Mouse (Mus musculus): Measurements from ENCODE around the gene Slc35e1.

Gene Slc35e1

DNA sequence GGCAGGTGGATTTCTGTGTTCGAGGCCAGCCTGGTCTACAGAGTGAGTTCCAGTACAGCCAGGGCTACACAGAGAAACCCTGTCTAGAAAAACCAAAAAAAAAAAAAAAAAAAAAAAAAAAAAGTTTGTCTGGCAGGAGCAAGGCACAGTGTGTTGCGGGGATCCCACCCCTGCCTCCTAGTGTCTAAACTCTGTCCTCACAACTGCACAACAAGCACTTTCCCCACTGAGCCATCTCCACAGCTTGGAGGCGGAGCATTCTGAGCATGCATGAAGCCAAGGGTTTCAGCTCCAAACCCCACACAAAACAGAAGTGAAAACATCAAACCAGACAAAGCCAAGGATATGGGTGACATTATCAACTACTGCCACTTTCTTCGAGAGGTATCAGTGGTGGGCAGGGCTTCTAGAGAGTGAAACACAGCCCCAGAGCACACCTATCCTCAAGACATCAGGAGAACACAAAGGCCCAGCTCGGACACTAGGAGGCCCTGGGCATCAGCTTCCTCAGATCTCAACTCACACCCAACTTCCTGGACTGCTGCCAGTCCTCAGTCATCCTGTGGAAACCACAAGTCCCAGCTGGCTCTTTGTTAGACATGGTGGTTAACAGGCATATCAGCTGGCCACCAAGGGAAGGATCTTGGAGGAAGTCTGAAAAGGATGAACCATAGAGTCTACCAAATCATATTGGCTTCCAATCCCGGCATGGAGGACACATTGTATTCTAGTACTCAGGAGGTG, 6.8 kb downstream of the Slc35e1 start:
- peak; percentile 68 for DNase-seq (ENCODE audit: low read depth, low spot score)

DNA sequence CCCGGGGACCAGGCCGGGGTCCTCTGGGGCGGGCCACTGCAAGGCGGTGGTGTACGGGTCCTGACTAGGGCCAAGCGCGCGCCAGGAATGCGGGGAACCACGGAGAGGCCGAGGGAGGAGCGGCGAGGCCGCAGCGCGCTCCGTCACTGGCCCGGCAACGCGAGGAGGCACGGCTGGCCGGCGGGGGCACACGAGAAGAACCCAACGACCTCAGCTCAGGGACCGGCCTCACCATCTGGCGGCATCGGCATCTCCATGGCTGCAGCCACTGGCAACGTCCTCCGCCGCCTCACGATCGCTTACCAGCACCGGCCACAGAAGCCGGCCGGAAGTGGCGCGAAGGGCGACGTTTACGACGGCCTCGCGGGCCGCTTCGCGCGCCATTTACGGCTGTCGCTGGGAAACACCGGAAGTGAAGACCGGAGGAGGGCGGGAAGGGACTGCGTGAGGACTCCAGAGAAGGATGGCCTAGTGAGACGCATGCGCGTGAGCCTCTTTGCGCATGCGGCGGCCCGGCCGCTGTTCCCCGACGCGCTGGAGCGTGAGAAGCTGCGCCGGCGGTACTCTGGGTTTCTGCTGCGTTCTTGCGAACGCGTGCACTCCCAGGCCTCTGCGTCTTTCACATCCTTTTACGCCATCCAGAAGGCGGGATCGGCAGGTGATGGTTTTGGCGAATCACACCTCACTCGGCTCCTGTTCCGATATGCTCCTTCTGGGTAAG, 17.4 kb downstream of the Slc35e1 start, which contains the start of gene Cherp:
TSS of gene Cherp (minus strand) at position 401 of the 721 bp plus-strand sequence.
- peak; percentile 100 for DNase-seq (ENCODE audit: low read depth, low spot score)

DNA sequence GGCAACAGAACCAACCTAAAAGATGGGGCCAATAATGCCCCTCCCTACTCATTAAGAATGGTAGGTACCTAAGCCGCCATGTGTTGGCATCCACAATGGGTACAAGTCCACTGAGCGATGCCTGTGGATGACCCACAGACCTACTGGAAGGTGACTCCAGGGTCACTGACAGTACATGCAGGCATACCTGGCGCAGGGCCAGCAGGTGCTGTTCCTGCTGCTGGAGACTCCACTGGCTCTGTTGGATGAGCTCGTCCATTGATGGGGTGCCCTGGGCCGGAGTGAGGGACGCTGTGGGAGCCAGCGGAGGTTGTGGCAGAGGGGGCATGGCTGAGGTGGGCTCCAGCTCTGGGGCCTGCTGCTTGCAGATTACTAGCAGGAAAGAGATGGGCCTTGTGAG, 21.7 kb downstream of the Slc35e1 start:
- DNase-seq (ENCODE audit: low read depth, low spot score): no peak

DNA sequence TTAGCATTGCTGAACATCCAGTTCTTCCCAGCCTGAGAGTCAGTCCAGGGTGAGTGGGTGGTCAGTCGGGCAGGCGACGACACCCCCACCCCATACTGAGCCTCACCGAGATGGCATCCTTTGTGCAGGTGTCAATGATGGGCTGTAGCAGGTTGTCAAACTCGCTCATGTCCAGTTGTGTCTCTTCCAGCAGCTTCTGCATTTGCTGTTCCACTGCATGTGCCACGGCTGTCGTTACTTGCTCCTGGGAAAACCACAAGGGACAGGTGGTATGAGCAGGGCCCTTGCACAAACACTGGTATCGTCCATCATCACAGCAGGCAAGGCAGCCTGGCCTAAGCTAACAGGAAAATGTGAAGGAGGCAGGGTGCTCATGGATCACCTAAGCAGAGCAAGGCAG, 22.4 kb downstream of the Slc35e1 start:
- DNase-seq (ENCODE audit: low read depth, low spot score): no peak

DNA sequence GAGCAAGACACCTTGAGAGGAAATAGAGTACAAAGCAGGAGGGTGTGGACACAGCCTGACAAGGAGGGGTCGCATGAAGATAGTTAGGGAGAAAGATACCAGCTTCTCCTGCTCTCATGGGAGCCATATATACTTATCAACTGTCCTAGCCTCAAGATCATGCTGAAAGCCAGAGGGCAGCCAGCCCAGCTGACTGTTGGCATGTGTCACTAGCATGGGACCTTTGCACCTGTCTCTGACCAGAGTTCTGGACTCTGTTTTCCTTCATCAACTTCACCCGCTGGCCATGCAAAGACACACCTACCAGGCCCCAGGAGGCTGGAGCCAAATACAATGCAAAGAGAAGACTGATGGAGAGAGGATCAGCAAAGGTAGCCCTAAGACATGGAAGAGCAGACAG, 23.2 kb downstream of the Slc35e1 start:
- no peak for DNase-seq (ENCODE audit: low read depth, low spot score)

DNA sequence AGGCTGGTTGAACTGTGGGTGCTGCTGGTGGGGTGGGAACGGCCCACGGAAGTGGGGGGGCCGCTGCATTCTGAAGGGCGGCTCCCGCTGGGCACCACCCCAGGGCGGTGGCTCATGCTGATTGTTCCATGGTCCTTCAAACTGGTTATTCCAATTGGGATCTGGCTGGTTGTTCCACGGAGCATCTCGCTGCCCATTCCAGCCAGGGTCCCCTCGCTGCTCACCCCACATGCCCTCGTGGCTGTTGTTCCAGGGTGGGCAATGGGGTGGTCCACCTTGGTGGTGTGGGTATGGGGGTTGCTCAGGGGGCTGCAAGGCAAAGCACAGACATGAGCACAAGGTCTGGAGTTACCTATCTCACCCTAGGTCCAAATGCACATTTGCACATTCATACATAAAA, 28.2 kb downstream of the Slc35e1 start:
- no peak for DNase-seq (ENCODE audit: low read depth, low spot score)

DNA sequence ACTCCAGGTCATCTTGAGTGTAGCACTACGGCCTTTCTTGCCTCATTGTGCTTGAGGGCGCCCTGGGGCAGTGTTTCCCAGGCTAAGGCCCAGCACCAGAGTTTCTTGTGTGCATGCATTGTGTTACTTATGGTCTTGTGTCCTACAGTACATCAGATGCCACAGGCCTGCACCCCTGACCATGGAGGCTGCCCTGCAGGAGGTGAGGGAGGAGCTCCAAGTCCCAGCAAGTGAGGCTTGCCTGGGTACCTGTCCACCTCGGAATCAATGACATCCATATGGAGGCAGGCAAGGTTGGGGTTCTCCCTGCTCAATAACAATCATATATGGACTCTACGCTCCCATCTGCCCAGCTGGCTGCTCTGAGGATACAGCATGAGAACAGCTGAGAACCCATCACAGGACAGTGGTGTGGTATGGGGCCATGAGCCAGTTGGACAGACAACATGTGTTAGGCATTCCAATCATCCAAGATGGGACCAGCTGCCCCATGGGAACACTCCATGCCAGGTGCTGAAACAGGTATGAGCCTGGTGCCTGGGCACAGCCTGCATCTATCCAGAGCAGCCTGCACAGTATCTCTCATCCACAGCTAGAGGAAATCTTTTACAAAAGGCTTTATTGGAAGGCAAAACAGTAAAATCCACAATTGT, 32.4 kb downstream of the Slc35e1 start:
- DNase-seq (ENCODE audit: low read depth, low spot score): no peak

GRCm38 (mm10) chr8:72458457-72458856, 34.0 kb downstream of the Slc35e1 start:
- no peak for DNase-seq (ENCODE audit: low read depth, low spot score)

DNA sequence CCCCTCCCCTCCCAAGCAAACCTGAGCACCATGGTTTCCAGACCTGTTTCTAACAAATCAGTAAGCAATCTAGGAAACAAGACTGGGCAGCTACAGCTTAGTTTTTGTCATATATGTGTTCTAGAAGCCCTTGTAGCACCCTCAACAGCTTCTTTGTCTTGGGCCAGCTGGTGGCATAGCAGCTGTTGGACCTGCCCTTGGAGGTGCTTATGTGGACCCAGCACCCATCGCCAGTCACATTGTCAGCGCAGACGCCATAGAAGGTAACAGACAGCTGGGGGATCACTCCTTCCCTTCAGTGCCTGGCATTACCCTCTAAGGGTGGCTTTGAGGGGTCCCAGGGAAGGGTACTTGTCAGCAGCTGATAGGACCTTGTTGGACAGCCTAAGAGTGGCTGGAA, 34.6 kb downstream of the Slc35e1 start:
- no peak for DNase-seq (ENCODE audit: low read depth, low spot score)

DNA sequence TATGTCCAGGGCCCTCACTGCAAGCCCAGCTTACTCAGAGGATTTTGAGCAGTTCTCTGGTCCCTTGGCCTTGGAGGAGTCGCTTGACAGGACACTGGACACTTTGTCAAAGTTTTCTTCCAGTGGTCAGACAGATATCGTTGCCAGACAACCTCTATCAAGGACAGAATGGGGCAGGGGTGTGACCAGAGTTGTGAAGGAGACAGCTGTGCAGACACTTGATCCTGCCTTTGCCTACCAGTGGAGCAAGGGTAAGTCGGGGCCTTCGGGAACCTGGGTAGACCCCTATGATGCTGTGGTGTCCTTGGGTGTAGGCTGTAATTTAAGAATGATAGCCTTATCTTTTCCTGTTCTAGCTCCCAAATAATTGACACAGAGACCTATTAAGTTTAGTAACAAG, 37.1 kb downstream of the Slc35e1 start:
- DNase-seq (ENCODE audit: low read depth, low spot score): no peak

DNA sequence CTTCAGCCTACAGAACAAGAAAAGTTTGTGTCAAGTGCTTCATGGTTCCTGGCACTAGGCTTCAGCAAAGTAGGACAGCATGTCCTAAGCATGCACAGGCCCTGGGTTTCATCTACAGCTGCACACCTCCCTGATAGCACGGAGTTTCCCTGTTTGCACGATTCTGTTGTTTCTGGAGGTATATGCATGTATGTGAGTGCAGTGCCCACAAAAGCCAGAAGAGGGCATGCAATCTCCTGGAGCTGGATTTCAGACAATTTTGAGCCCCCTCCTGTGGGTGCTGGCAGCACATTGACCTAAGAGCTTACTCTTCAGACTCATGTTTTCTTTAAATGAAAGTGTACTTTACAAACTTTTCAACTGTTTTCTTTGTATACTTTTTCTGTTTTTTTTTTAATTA, 38.5 kb downstream of the Slc35e1 start:
- peak; percentile 71 for DNase-seq (ENCODE audit: low read depth, low spot score)

GRCm38 (mm10) chr8:72451516-72451915, 40.9 kb downstream of the Slc35e1 start:
- DNase-seq (ENCODE audit: low read depth, low spot score): no peak

- DNase-seq (ENCODE audit: low read depth, low spot score): no peak
These were observed 47.3 kb downstream of the Slc35e1 start for GRCm38 (mm10) chr8:72445071-72445470.

- DNase-seq (ENCODE audit: low read depth, low spot score): no peak
These were observed 48.4 kb downstream of the Slc35e1 start for GRCm38 (mm10) chr8:72443994-72444350.

DNA sequence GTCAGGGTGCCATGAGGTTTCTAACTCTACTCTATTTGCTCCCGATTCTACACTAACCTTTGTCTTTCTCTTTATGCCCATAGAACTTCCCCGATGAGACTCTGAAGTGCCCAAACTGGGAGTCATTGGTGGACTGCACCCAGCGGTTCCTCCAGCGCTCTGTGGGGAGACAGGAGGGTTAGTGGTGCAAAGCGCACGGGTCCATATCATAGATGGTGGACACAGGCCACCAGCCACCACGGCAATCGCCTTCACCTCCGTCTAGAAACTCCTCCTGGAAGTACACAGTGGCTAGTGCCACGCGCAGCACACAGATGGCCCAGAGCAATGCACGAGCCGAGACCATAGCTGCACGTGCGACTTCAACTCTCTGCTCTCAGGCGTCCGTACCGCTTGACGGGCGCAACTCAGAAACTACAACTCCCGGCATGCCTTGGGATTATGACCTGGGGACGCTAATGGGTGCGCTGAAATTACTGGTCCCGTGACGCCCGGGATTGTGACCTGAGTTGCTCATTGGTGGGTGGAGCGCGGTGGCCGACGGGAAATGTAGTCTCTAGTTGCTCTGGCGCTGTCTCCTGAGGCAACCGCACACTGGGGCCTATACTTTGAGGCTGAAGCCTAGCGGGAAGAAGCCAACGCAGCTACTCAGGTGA, 48.9 kb downstream of the Slc35e1 start, which contains the start of the genes Calr3 and 1700030K09Rik:
TSS of gene Calr3 (minus strand) at position 533 of the 656 bp plus-strand sequence.
TSS of gene 1700030K09Rik (plus strand) at position 543 of the 656 bp plus-strand sequence.
- DNase-seq (ENCODE audit: low read depth, low spot score): peak; percentile 99

GRCm38 (mm10) chr8:72438248-72439015, 54.0 kb downstream of the Slc35e1 start:
- DNase-seq (ENCODE audit: low read depth, low spot score): no peak

DNA sequence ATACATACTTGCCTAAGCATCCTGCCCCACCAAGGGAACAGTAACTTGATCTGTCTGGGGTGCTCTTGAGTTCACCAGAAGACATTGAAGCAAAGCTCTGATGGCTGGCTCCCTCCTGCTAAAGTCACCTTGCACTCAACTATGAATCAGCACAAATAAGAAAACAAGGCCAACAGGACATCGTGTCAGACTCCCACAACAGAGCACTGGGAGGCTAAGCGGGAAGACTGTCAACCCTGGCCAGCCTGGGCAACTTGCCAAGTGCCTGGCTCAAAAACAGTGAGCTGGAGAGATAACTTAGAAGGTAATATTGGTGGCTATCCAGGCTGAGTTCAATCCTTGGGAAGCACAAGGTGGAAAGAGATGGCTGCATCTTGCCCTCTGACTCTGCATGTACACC, 57.5 kb downstream of the Slc35e1 start:
- DNase-seq (ENCODE audit: low read depth, low spot score): peak; percentile 49

Data from ES-CJ7 (cell line).